Mouse (Mus musculus): Measurements from ENCODE around the gene Sergef. TPM values are rescaled to one million over a fixed set of nuclear protein-coding genes. Genes with fewer than 3 reads are reported as not detected.
A peak's percentile ranks its signal among the peaks of the same experiment; 100 is the strongest.

The Sergef gene
- polyA plus RNA-seq, 1 experiment from 2014 or later: 50.6 TPM

DNA sequence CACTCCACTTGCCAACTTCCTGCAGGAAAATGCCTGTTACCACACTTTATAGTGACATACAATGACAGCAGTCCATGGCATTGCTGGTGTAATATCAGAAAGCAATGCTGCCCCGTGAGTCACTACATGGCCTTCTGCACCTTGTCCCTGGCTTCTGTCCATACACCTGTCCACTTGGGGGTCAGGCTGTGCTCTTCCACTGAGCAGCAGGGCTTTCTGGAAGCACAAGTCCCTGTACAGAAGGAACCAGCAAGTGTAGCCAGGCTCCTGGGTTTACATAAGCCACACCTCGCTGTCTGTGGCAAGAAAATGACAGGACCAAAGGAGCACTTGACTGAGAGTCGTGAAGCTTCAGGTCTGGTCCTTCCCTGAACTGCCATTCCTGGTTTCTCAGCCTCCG is 30.3 kb downstream of the Sergef start:
- 87% methylated on average over 4 of the region's 4 CpGs for WGBS
- no peak overlapping the region for H3K4me3 ChIP-seq (ENCODE audit: low read length)
- H3K9me3 ChIP-seq (ENCODE audit: control insufficient read depth, low read length): no peaks in the 10 kb centered on the region
- no peak overlapping the region for H3K27ac ChIP-seq (ENCODE audit: low read depth, low read length)
- no peak for ATAC-seq
- H3K27me3 ChIP-seq (replicated peaks; ENCODE audit: control insufficient read depth, insufficient read depth, low read length): no peaks in the 10 kb centered on the region
- H3K36me3 ChIP-seq (ENCODE audit: control insufficient read depth, insufficient read depth, low read length): peaks cover 12% of the 10 kb centered on the region; the same call in 1 of the 2 replicates
- no peak overlapping the region for H3K4me2 ChIP-seq (ENCODE audit: low read length)
- peaks cover 5% of the 10 kb centered on the region for H3K4me1 ChIP-seq (ENCODE audit: control insufficient read depth, insufficient read depth, low read depth, low read length)
- no peak overlapping the region for H3K9ac ChIP-seq (ENCODE audit: low read depth, low read length)

GRCm38 (mm10) chr7:46607428-46608055 is 32.1 kb downstream of the Sergef start:
- no peak overlapping the region for H3K4me3 ChIP-seq (ENCODE audit: low read length)
- peaks cover 7% of the 10 kb centered on the region; the same call in 1 of the 2 replicates for H3K36me3 ChIP-seq (ENCODE audit: control insufficient read depth, insufficient read depth, low read length)
- H3K4me2 ChIP-seq (ENCODE audit: low read length): no peak overlapping the region
- peaks cover 5% of the 10 kb centered on the region for H3K4me1 ChIP-seq (ENCODE audit: control insufficient read depth, insufficient read depth, low read depth, low read length)
- 56% methylated on average over 11 of the region's 11 CpGs for WGBS
- H3K9me3 ChIP-seq (ENCODE audit: control insufficient read depth, low read length): no peaks in the 10 kb centered on the region
- H3K27me3 ChIP-seq (replicated peaks; ENCODE audit: control insufficient read depth, insufficient read depth, low read length): no peaks in the 10 kb centered on the region
- no peak overlapping the region for H3K27ac ChIP-seq (ENCODE audit: low read depth, low read length)
- peak overlapping the region; percentile 17; the same call in 1 of the 2 replicates for H3K9ac ChIP-seq (ENCODE audit: low read depth, low read length)
- ATAC-seq: peak; percentile 57

GRCm38 (mm10) chr7:46607031-46607426 is 32.6 kb downstream of the Sergef start:
- Histone ChIP-seq H3K9me3 (ENCODE audit: control insufficient read depth, low read length) (no peaks in the 10 kb centered on the region), H3K4me2 (ENCODE audit: low read length) (no peak overlapping the region), H3K4me1 (ENCODE audit: control insufficient read depth, insufficient read depth, low read depth, low read length) (peaks cover 5% of the 10 kb centered on the region), H3K4me3 (ENCODE audit: low read length) (no peak overlapping the region), H3K27ac (ENCODE audit: low read depth, low read length) (peak overlapping the region; percentile 18; the same call in 1 of the 2 replicates), H3K36me3 (ENCODE audit: control insufficient read depth, insufficient read depth, low read length) (peaks cover 2% of the 10 kb centered on the region; the same call in 1 of the 2 replicates), H3K27me3 (replicated peaks; ENCODE audit: control insufficient read depth, insufficient read depth, low read length) (no peaks in the 10 kb centered on the region), H3K9ac (ENCODE audit: low read depth, low read length) (no peak overlapping the region; the same call in 1 of the 2 replicates)
- peak; percentile 43 for ATAC-seq
- 60% methylated on average over 8 of the region's 8 CpGs for WGBS

DNA sequence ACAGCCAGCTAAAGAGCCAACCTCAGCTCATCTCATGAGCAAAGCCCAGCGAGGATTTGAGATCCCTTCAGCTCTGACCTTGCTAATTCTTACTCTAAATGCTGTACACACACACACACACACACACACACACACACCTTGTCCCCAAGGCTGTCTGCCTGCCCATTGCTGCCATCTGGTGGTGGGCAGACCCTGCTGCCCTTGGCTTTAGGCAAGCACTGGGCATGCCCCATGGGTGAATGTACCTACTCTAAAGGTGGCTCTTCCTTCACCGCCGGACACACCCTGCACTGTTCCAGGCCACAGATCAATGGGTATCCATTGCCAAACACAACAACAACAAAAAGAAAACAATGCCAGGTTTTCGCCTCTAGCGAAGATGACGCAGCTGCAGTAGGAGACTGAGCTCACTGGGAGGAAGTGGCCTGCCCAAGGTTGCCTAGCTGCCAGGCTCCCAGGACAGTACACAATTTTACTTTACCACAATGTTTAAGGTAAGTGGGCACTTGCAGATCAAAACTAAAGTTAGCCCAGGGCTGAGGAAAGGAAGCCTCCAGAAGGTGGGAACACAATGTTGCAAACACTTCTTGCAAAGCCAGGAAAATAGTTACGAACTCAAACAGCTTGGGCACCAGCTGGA is 33.1 kb downstream of the Sergef start:
- Histone ChIP-seq H3K9ac (ENCODE audit: low read depth, low read length) (no peak overlapping the region), H3K4me2 (ENCODE audit: low read length) (no peak overlapping the region), H3K4me1 (ENCODE audit: control insufficient read depth, insufficient read depth, low read depth, low read length) (peaks cover 8% of the 10 kb centered on the region), H3K36me3 (ENCODE audit: control insufficient read depth, insufficient read depth, low read length) (peaks cover 2% of the 10 kb centered on the region; the same call in 1 of the 2 replicates), H3K27ac (ENCODE audit: low read depth, low read length) (no peak overlapping the region; the same call in 1 of the 2 replicates), H3K27me3 (replicated peaks; ENCODE audit: control insufficient read depth, insufficient read depth, low read length) (no peaks in the 10 kb centered on the region), H3K4me3 (ENCODE audit: low read length) (no peak overlapping the region), H3K9me3 (ENCODE audit: control insufficient read depth, low read length) (no peaks in the 10 kb centered on the region)
- no peak for ATAC-seq
- 80% methylated on average over 7 of the region's 7 CpGs for WGBS

DNA sequence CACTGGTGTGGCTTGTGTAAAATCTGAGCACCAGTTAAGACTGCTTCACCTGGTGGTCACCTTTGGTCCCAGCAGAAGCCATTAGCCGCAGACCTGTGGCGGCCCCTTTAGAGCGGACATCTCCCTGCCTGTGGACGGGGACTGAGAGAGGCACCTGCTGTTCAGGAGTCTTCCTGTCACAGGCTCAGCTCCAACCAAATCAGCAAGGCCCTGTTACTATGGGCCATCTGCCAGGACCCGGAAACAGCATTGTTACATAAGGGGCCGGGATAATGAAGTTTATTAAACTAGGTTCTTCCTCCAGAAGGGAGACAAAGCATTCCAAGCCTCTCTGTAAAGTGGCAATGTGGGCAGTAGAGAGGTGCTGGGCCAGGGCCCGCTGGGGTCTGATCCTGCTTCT is 36.6 kb downstream of the Sergef start:
- ATAC-seq: no peak
- no peak overlapping the region for H3K9ac ChIP-seq (ENCODE audit: low read depth, low read length)
- no peak overlapping the region for H3K4me2 ChIP-seq (ENCODE audit: low read length)
- H3K4me1 ChIP-seq (ENCODE audit: control insufficient read depth, insufficient read depth, low read depth, low read length): peaks cover 12% of the 10 kb centered on the region
- WGBS: 66% methylated on average over 7 of the region's 7 CpGs
- no peaks in the 10 kb centered on the region for H3K9me3 ChIP-seq (ENCODE audit: control insufficient read depth, low read length)
- no peak overlapping the region for H3K27ac ChIP-seq (ENCODE audit: low read depth, low read length)
- H3K27me3 ChIP-seq (replicated peaks; ENCODE audit: control insufficient read depth, insufficient read depth, low read length): no peaks in the 10 kb centered on the region
- 0 out of 2 replicates have a peak, but pooled peaks cover 2% of the 10 kb centered on the region for H3K36me3 ChIP-seq (ENCODE audit: control insufficient read depth, insufficient read depth, low read length)
- no peak overlapping the region for H3K4me3 ChIP-seq (ENCODE audit: low read length)

- Histone ChIP-seq H3K9ac (ENCODE audit: low read depth, low read length) (no peak overlapping the region), H3K4me1 (ENCODE audit: control insufficient read depth, insufficient read depth, low read depth, low read length) (peaks cover 10% of the 10 kb centered on the region), H3K36me3 (ENCODE audit: control insufficient read depth, insufficient read depth, low read length) (0 out of 2 replicates have a peak, but pooled peaks cover 2% of the 10 kb centered on the region), H3K27me3 (replicated peaks; ENCODE audit: control insufficient read depth, insufficient read depth, low read length) (no peaks in the 10 kb centered on the region), H3K27ac (ENCODE audit: low read depth, low read length) (peak overlapping the region; percentile 30; the same call in 1 of the 2 replicates), H3K4me2 (ENCODE audit: low read length) (no peak overlapping the region), H3K9me3 (ENCODE audit: control insufficient read depth, low read length) (no peaks in the 10 kb centered on the region), H3K4me3 (ENCODE audit: low read length) (no peak overlapping the region)
- ATAC-seq: peak; percentile 79
- 23% methylated on average over 4 of the region's 4 CpGs for WGBS
Observed at GRCm38 (mm10) chr7:46602079-46602478, 37.5 kb downstream of the Sergef start.

GRCm38 (mm10) chr7:46601097-46601496 is 38.5 kb downstream of the Sergef start:
- H3K4me2 ChIP-seq (ENCODE audit: low read length): no peak overlapping the region
- 0 out of 2 replicates have a peak, but pooled peaks cover 2% of the 10 kb centered on the region for H3K36me3 ChIP-seq (ENCODE audit: control insufficient read depth, insufficient read depth, low read length)
- no peak overlapping the region for H3K27ac ChIP-seq (ENCODE audit: low read depth, low read length)
- H3K9ac ChIP-seq (ENCODE audit: low read depth, low read length): no peak overlapping the region
- no peaks in the 10 kb centered on the region for H3K27me3 ChIP-seq (replicated peaks; ENCODE audit: control insufficient read depth, insufficient read depth, low read length)
- H3K4me1 ChIP-seq (ENCODE audit: control insufficient read depth, insufficient read depth, low read depth, low read length): peaks cover 7% of the 10 kb centered on the region
- H3K9me3 ChIP-seq (ENCODE audit: control insufficient read depth, low read length): no peaks in the 10 kb centered on the region
- no peak overlapping the region for H3K4me3 ChIP-seq (ENCODE audit: low read length)
- no peak for ATAC-seq
- WGBS: 47% methylated on average over 5 of the region's 5 CpGs

DNA sequence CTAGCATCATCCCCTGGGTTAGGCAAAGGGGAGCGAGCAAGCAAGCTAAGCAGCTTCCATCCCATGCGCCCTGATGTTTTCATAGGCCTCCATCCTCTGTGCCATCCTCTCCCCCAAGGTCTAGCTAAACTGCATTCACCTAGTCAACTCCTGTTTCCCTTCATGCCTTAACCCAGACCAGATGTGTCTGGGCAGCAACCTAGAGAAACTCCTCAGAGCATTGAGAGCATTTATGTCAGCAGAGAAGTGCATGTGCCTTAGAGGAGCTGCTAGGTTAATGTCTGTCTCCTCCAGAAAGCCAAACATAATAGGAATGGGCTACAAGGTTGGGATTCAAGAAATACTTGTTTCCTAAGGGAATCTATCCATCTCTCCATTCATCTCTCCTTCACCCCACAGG is 42.6 kb downstream of the Sergef start:
- Histone ChIP-seq H3K4me2 (ENCODE audit: low read length) (no peak overlapping the region), H3K9ac (ENCODE audit: low read depth, low read length) (no peak overlapping the region), H3K27ac (ENCODE audit: low read depth, low read length) (no peak overlapping the region), H3K36me3 (ENCODE audit: control insufficient read depth, insufficient read depth, low read length) (no peaks in the 10 kb centered on the region), H3K4me3 (ENCODE audit: low read length) (no peak overlapping the region), H3K4me1 (ENCODE audit: control insufficient read depth, insufficient read depth, low read depth, low read length) (peaks cover 7% of the 10 kb centered on the region), H3K9me3 (ENCODE audit: control insufficient read depth, low read length) (no peaks in the 10 kb centered on the region), H3K27me3 (replicated peaks; ENCODE audit: control insufficient read depth, insufficient read depth, low read length) (no peaks in the 10 kb centered on the region)
- 94% methylated on average over 2 of the region's 2 CpGs for WGBS
- ATAC-seq: no peak

DNA sequence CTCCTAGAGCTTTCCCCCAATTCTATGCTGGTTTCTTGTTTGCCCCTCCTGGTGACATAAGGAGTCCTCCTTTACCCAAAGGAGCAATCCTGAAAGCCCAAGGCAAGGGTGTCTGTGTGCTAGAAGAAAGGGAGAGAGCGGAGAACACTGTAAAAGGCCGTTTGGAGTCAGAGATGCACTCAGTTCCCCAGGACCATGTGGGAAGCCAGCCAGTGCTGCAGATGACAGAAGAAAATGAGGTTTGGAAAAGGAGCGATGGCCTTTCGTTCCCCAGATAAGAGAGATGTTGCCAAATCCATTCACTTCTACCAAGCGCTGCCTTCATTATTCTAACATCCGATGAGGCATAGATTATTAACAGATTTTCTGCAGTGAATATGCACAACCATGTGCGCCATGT is 48.1 kb downstream of the Sergef start:
- Histone ChIP-seq H3K27ac (ENCODE audit: low read depth, low read length) (no peak overlapping the region), H3K36me3 (ENCODE audit: control insufficient read depth, insufficient read depth, low read length) (no peaks in the 10 kb centered on the region), H3K27me3 (replicated peaks; ENCODE audit: control insufficient read depth, insufficient read depth, low read length) (no peaks in the 10 kb centered on the region), H3K4me1 (ENCODE audit: control insufficient read depth, insufficient read depth, low read depth, low read length) (peaks cover 4% of the 10 kb centered on the region; the same call in 1 of the 2 replicates), H3K4me3 (ENCODE audit: low read length) (no peak overlapping the region), H3K9ac (ENCODE audit: low read depth, low read length) (no peak overlapping the region), H3K4me2 (ENCODE audit: low read length) (no peak overlapping the region), H3K9me3 (ENCODE audit: control insufficient read depth, low read length) (no peaks in the 10 kb centered on the region)
- ATAC-seq: no peak
- 76% methylated on average over 7 of the region's 7 CpGs for WGBS
